Mouse (Mus musculus): ENCODE measurements around the gene Bola2.
A peak's percentile ranks its signal among the peaks of the same experiment; 100 is the strongest.
"Not testable (repeated sequence)": the region's sequence is repeated elsewhere in the genome, so short reads cannot be mapped to it uniquely, and the experiment has no call there.

Bola2 gene

GRCm38 (mm10) chr7:126695210-126695611, at the start of gene Bola2:
TSS of gene Bola2 (plus strand) at chr7:126695401.
- peak; percentile 83 for DNase-seq

GRCm38 (mm10) chr7:126645708-126646107, 49.5 kb upstream of the Bola2 start:
- peak; percentile 45 for DNase-seq

- DNase-seq: no peak
Measured at GRCm38 (mm10) chr7:126648486-126648885, 46.7 kb upstream of the Bola2 start.

- DNase-seq: peak; percentile 96
Measured at GRCm38 (mm10) chr7:126649231-126650051, 45.8 kb upstream of the Bola2 start, which contains the start of gene Sgf29. TSS of gene Sgf29 (plus strand) at chr7:126649309.

GRCm38 (mm10) chr7:126650852-126651251, 44.3 kb upstream of the Bola2 start:
- DNase-seq: no peak

- no peak for DNase-seq
Measured at GRCm38 (mm10) chr7:126653991-126654390, 41.2 kb upstream of the Bola2 start.

- no peak for DNase-seq
Measured at GRCm38 (mm10) chr7:126655695-126656094, 39.5 kb upstream of the Bola2 start.

GRCm38 (mm10) chr7:126657522-126657921, 37.7 kb upstream of the Bola2 start:
- DNase-seq: no peak

GRCm38 (mm10) chr7:126659771-126660170, 35.4 kb upstream of the Bola2 start:
- no peak for DNase-seq

- no peak for DNase-seq
Measured at GRCm38 (mm10) chr7:126663646-126664045, 31.6 kb upstream of the Bola2 start.

- peak; percentile 53 for DNase-seq
Measured at GRCm38 (mm10) chr7:126665269-126665668, 29.9 kb upstream of the Bola2 start.

- no peak for DNase-seq
Measured at GRCm38 (mm10) chr7:126667495-126668090, 27.6 kb upstream of the Bola2 start.

- no peak for DNase-seq
Measured at GRCm38 (mm10) chr7:126668452-126668851, 26.7 kb upstream of the Bola2 start.

- no peak for DNase-seq
Measured at GRCm38 (mm10) chr7:126670152-126670551, 25.0 kb upstream of the Bola2 start.

GRCm38 (mm10) chr7:126672111-126672510, 23.1 kb upstream of the Bola2 start:
- no peak for DNase-seq

- no peak for DNase-seq
Measured at GRCm38 (mm10) chr7:126675104-126675503, 20.1 kb upstream of the Bola2 start.

GRCm38 (mm10) chr7:126676207-126676606, 19.0 kb upstream of the Bola2 start, which contains the start of gene Sult1a1:
TSS of gene Sult1a1 (minus strand) at chr7:126676432.
- peak; percentile 88 for DNase-seq

- no peak for DNase-seq
Measured at GRCm38 (mm10) chr7:126676631-126677220, 18.5 kb upstream of the Bola2 start.

GRCm38 (mm10) chr7:126678545-126679341, 16.5 kb upstream of the Bola2 start:
- DNase-seq: peak; percentile 67

GRCm38 (mm10) chr7:126679683-126680082, 15.5 kb upstream of the Bola2 start:
- no peak for DNase-seq

GRCm38 (mm10) chr7:126681221-126681620, 14.0 kb upstream of the Bola2 start:
- DNase-seq: peak; percentile 77

GRCm38 (mm10) chr7:126688156-126688555, 7.0 kb upstream of the Bola2 start:
- DNase-seq: not testable (repeated sequence)

- no peak for DNase-seq
Measured at GRCm38 (mm10) chr7:126689021-126689420, 6.2 kb upstream of the Bola2 start.

Measured in kidney, postnatal 14 days (tissue).